Mouse (Mus musculus) testis, adult 2 months (tissue): ENCODE measurements around the gene Gm17622. TPM values are rescaled to one million over a fixed set of nuclear protein-coding genes. Genes with fewer than 3 reads are reported as not detected.

Experiments
- H3K27ac ChIP-seq: fragments of 200-500 bp; 2 replicates; pipeline ENCODE4 v1.5.1; 2012; ENCODE audit warnings: low read depth, low read length; ENCODE audit not compliant: control insufficient read depth, insufficient read depth
- H3K27me3 ChIP-seq: fragments of 200-500 bp; 2 replicates; pipeline ENCODE4 v1.6.1; 2012; ENCODE audit warnings: mild to moderate bottlenecking, low read length, moderate library complexity; ENCODE audit not compliant: control insufficient read depth, insufficient read depth
- H3K36me3 ChIP-seq: fragments of 200-500 bp; 2 replicates; pipeline ENCODE4 v1.6.1; 2012; ENCODE audit warnings: mild to moderate bottlenecking, low read length; ENCODE audit not compliant: control insufficient read depth, insufficient read depth
- H3K4me1 ChIP-seq: fragments of 200-500 bp; 2 replicates; pipeline ENCODE4 v1.6.1; 2012; ENCODE audit warnings: low read length; ENCODE audit not compliant: control insufficient read depth, insufficient read depth
- H3K4me3 ChIP-seq: fragments of 200-500 bp; 2 replicates; pipeline ENCODE4 v1.5.1; 2012; ENCODE audit warnings: low read depth, mild to moderate bottlenecking, low read length, moderate library complexity, mixed read lengths; ENCODE audit not compliant: control insufficient read depth
- CTCF ChIP-seq: fragments of 200-500 bp; IDR thresholded peaks from 2 replicates; pipeline ENCODE4 v1.5.1; 2012; ENCODE audit warnings: low read depth, mild to moderate bottlenecking, inconsistent platforms, low read length, moderate library complexity; ENCODE audit not compliant: control insufficient read depth, insufficient read depth, insufficient replicate concordance
- POLR2A ChIP-seq: fragments of 200-500 bp; IDR thresholded peaks from 2 replicates; pipeline ENCODE4 v1.6.1; 2012; ENCODE audit warnings: low read depth, mild to moderate bottlenecking, inconsistent platforms, low read length, moderate library complexity; ENCODE audit not compliant: control insufficient read depth
- polyA plus RNA-seq: library from polyadenylated mRNA; depleted of rRNA; stranded (reverse); fragments of >200 nt; gene quantifications from 2 replicates; pipeline ENCODE4 v1.2.3, GENCODE M21; 2012; rRNA removed

The Gm17622 gene
- polyA plus RNA-seq, 1 experiment = not detected

GRCm38 (mm10) chr13:96536821-96537572 is 46.5 kb downstream of the Gm17622 start:
- TF ChIP-seq POLR2A = no peak
- Histone ChIP-seq H3K4me1 (peaks cover 4% of the 10 kb centered on the region), H3K36me3 (no peaks in the 10 kb centered on the region), H3K27me3 (no peaks in the 10 kb centered on the region), H3K4me3 (no peak overlapping the region), H3K27ac (no peak overlapping the region)

- H3K36me3 ChIP-seq = no peaks in the 10 kb centered on the region
- H3K27ac ChIP-seq = no peak overlapping the region
- no peak for TF ChIP-seq POLR2A
- TF ChIP-seq CTCF = no peak
- no peak overlapping the region for H3K4me3 ChIP-seq
- H3K27me3 ChIP-seq = no peaks in the 10 kb centered on the region
- H3K4me1 ChIP-seq = no peaks in the 10 kb centered on the region
Observed at GRCm38 (mm10) chr13:96538103-96538502, 47.6 kb downstream of the Gm17622 start.

Other genes starting within 250 kb of the Gm17622 start
- gene Poc5, start 102.4 kb upstream of the Gm17622 start, polyA plus RNA-seq = 16.2 and 16.6 TPM in 2 replicates
- 0.17 and 0.99 TPM in 2 replicates for gene Ankdd1b, start 19.5 kb upstream of the Gm17622 start, polyA plus RNA-seq
- 14.1 and 17.0 TPM in 2 replicates for gene Polk, start 51.8 kb downstream of the Gm17622 start, polyA plus RNA-seq
- gene Col4a3bp, start 51.9 kb downstream of the Gm17622 start, polyA plus RNA-seq = 53.9 and 59.6 TPM in 2 replicates
- 59.9 and 67.3 TPM in 2 replicates for gene Hmgcr, start 180.2 kb downstream of the Gm17622 start, polyA plus RNA-seq